Mouse (Mus musculus): ENCODE measurements at regions not wholly inside any gene's neighbourhood (a gene's known extent, or its start where the extent isn't known, plus 50 kb on each side); places are given as distances from the start of the nearest gene placed in this dataset.

DNA sequence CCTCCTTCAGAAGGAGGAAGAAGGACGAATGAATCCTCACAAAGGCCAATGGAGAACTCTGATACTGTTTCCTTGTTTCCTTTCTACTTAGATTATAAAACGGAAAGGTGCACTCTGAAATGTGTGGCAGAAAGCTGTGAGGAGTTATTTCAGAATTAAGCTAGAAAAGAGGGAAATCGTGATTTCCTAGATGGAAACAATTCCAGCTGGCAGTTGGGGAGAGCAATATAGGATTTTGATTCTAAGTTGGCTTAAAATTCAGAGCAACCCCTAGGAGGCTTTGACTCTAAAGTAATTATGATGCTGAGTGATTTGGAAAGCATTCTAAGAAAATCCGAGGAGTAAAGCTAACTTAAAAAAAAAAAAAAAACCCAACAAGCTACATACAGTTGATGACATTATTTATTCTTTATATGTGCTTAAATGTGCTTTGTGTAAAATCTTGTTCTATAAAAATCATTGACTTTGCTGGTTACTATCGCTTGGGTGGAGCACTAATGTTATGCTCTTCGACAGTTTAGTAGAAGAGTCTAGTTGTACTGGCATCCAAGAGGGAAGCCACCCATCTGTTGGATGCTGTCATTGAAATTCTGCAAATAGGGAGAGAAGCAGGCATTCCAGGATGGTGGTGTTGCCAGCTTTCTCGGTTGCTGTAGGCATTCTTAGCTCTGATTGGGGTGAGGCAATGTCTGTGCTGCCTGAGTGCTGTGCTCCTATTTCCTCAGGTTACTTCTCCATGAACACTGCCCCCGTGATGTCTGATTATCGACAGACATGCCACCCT is 432.3 kb downstream of the Slc4a3 start:
- DNase-seq = no peak
- intact Hi-C loops (cut with DNase I) = no loop called here

DNA sequence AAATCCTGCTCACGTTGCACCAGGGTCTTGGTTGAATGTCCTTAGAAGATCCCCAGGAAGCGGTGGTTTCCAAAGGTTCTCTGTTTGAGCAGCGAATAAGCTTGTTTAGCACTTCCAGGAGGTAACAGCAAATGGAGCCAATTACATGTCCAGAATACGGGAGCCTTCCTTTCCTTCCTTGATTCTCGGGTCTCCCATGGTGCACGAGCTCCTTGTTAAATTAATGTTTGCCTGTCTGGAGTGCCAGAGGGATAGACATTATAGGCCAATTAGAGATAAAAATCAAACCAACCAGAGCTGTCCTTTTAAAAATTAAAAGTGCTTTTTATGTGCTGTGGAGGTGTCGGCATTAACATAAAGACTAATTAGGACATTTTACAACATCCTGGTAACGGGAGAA is 437.0 kb downstream of the Slc4a3 start:
- no peak for DNase-seq
- intact Hi-C loops (cut with DNase I) = no loop called here

DNA sequence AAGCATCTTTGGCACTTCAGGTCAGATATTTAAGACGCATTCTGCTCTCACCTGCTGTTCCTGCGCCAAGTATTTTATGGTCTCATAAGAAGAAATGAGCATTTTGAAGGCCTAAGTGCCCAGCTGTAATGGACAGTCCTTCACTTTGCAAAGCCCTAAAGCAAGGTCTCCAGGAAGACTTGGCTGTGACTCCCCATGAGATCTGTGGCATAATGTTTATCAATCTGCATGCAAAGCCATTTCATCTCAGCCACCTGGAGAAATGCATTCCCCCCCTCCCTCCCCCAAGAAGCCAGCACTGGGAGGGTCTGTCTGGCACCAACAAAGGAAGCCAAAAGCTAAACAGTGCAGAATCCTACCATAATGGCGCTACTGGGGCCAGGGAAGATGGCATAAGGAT is 437.4 kb downstream of the Slc4a3 start:
- intact Hi-C loops (cut with DNase I) = no loop called here
- DNase-seq = no peak

DNA sequence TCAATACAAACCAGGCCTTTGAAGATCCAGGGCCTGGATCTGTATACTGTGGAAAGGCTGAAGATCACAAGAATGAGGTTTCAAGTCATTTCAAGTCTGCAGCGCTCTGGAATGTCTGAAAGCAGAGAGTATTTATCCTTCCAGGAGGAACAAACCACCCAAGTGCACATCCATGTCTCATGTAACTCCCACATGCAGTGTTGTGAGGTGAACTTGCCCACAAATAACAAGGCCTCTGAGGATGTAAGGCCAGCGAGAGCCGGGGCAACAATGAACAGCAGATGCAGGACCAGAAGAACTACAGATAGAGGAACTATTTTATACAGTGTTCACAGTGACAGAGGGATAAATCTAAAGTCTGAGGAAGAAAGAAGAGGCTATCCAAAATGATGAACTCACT is 442.4 kb downstream of the Slc4a3 start:
- intact Hi-C loops (cut with DNase I) = no loop called here
- DNase-seq = no peak

DNA sequence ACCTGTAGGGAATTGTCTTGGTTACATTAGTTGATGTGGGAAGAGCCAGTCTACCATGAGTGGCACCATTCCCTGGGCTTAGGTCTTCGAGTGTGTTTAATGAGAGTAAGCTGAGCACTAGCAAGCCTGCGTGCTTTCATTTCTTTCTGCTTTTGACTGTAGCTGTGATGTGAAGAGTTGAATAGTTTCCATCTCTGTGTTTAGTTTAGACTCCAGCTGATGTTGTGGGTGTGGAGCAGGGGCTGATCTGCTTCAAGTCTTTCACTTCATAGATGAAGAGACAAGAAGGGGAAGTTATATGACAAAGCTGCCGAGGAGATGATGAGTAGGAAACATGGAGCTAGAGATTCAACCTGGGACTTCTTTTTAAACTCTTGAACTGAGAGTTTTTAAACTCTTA is 446.0 kb downstream of the Slc4a3 start:
- intact Hi-C loops (cut with DNase I) = no loop called here
- DNase-seq = no peak

DNA sequence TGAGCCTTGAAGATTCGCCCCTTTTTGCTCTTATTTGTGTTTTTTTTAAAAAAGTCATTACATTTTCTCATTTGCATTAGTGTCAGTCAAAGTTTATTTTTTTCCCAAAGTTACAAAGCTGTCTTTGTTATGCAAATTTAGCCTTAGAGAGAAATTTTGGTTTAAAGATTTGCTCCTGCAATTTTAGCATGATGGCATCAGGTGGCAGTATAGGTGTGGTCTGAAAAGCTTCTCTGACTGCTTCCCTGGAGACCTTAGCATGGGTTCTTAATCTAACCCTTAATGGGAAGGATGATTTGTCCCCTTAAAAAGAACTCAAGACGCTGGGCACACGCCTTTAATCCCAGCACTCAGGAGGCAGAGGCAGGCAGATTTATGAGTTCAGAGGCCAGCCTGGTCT is 451.2 kb downstream of the Slc4a3 start:
- intact Hi-C loops (cut with DNase I) = loop anchor here (5.0 kb wide), 1 partner anchor 1520 kb away; the partner anchor contains the start of gene Epha4

DNA sequence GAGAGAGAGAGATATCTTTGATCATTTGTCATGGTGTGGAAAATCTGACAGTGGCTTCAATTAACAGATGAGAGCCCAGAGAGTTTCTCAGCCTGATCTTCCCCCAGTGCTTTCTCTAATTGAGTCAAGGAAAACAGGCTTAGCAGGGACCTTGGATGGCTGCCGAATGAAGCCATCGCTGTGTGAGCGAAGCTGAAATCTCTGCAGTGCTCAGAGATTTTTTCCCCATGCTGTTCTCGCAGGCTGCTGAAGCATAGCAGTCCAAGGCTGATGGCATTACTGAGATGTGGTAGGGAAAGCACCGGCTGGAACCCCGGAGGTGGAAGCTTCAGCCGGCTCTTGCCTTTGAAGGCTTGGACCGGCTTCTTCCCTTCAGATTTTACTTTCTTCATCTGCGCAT is 455.1 kb downstream of the Slc4a3 start:
- intact Hi-C loops (cut with DNase I) = no loop called here
- DNase-seq = no peak

More for the DNA sequence above, 451.2 kb downstream of the Slc4a3 start:
- no peak for DNase-seq

DNA sequence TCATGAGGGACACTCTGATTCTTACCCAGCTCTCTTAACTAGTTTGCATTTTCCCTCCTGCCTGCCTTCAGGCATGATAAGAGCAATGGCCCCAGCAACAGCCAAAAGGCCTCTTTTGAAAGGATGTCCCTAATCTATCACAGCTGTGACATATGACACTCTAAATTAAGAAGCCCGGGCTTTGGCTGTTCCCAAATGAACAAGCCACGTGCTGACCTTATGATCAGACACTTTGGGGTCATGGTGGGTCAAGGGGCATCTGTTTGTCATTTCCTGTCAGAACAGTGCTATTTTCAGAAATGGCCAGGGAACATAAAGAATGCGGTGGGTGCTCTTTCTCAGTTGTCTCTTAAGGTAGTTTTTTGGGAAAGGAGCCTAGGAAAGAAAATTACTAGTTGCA is 463.5 kb downstream of the Slc4a3 start:
- DNase-seq = peak; percentile 31 to 56
- intact Hi-C loops (cut with DNase I) = no loop called here

DNA sequence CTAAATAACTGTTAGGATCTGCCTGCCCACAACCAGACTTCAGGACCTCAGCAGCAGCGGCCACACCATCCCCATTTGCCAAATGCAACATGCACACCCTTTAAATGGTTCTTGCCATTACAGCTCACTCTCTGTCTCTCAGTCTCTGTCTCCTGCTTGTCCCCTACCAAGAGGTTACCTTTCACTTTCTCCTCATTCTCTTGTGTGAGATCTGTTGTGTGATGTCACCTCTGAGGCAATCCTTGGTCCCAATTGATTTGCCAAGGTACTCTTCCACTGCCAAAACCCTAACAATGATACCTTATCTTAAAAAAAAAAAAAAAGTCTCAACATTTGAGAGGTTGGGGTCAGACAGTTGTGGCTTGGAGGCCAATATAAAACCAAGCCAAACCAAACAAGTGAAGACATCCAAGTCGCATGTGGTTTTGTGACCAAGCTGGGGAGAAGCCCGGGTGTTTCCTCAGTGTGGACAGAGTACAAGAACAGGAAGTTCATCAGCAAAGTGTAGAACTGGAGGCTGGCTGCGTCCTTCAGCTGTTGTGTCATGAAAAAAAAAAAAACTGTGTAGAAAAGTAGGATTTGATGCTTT is 464.2 kb downstream of the Slc4a3 start:
- intact Hi-C loops (cut with DNase I) = no loop called here
- DNase-seq = peak; percentile 35 to 36

DNA sequence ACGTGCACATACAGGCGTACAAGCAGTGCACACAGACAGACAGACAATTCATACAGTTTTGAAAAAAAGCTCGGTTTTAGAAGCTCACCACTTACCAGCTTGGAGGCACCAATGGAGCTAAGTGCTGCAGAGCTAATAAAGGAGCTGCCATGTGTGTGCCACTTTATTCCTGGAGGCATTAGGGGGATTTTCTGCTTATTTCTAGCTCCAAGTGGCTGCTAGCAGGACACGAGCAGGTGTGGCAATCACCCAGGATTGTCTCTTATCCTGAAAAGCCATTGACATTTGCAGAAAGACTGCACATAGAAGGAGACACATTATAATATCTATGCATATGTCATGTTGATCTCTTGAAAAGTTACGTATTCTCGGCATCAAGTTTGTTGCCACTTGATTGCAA is 472.5 kb downstream of the Slc4a3 start:
- intact Hi-C loops (cut with DNase I) = no loop called here
- DNase-seq = no peak

DNA sequence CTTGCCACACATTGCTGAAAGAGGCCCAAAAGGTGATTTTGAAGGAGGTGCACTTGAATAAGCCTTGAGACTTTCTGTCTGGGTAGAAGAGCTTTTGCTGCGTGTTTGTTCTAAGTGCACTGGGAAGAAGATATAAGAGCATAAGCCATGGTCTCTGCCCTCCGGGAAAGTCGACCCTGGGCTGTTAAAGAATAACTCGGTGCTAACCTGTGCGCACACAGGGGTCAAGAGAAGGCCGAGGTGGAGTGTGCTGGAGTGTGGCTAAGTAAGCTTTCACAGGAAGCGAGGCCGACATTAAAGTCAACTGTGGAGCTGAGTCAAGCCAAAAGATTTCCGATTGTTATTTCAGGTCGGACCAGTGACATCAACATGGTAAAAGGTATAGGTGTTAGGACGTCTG is 473.0 kb downstream of the Slc4a3 start:
- intact Hi-C loops (cut with DNase I) = no loop called here
- no peak for DNase-seq

DNA sequence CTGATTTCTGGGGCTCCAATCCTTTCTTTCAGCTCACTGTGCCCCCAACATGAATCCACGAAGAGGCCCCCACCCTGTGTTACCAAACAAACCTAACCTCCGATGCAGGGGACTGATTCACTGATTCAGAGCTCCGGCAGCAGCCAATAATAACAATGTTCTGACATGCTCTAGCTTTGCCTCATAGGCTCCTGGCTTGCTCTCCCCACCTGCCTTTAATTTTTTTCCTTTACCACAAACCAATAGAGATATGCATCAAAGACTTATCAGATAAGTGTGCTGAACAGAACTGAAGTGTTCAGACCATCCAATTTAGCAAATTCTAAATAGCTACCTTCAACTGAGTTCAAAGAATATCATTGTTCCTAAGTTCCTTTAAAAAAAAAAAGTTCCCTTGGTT is 478.6 kb downstream of the Slc4a3 start:
- DNase-seq = no peak
- intact Hi-C loops (cut with DNase I) = no loop called here

DNA sequence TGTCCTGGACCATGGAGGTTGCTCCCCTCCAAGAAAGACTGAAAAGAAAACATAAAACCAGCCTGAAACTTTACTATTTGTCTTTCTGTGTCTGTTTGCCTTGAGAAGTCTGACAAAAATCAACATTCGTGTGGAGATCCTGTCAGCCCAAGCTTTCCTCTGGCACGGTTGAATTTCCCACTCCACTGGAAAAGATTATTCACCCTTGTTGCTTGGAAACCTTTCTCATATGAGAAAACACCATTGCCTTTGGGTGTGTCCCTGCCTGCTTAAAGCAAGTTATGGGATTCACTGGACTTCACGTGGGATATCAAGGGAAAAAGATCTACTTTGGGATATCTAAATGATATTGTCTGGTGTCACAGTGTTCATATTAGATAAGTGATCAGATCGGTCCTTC is 479.3 kb downstream of the Slc4a3 start:
- intact Hi-C loops (cut with DNase I) = no loop called here
- DNase-seq = no peak

DNA sequence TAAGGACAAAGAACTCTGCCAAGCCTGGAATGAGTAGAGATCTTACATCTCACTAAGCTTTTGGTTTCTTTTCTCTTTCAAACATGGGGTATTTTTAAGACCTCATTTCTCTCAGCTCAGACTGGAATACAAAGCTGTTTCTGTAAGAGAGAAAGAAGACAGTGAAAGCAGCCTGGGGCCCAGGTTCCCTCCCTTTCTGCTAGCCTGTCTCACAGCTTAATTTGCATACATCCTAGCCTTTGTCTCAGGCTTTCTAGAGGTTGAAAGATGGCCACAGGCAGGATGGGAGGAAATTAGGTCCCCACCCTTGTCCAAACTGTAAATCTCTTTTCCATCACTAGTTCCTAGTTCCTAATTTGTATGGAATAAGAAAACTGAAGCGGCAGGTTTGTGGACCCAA is 483.0 kb downstream of the Slc4a3 start:
- no peak for DNase-seq
- intact Hi-C loops (cut with DNase I) = no loop called here

DNA sequence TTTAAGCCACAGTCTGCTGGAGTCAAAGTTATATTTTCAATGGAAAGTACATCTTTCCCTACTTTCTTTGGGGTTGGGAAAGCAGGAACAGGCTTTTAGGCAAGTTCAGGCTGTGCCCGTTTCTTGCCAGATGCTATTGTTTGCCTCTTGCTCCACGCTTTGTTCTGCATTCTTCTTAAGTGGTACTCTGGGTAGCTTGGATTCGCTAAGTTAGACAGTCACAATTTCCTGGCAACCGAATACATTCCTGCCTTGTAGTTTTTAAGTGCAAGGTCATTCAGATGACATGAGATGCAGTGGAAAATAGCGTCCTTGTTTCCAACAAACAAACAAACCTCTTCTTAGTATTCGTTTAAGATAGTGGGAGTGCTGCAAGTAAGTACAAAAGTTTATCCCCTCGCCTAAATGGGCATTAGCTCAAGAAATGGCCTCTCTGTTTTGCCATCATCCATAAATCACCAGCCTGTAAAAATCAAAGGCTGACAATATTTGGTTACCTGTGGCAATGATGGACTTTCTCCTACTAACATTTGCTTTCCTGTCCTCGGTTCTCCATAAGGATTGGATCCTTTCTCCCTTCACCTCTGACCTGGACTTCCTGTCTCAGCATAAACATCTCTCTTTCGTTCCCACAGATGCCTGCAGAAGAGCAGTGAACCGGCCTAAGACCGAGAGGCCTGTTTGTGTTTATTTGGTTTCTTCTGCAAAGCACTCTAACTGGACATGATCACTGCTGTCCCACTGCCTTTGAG is 485.3 kb downstream of the Slc4a3 start:
- DNase-seq = no peak
- intact Hi-C loops (cut with DNase I) = loop anchor here (10.0 kb wide), 1 partner anchor 1013 kb away; no protein-coding TSS in a partner anchor

DNA sequence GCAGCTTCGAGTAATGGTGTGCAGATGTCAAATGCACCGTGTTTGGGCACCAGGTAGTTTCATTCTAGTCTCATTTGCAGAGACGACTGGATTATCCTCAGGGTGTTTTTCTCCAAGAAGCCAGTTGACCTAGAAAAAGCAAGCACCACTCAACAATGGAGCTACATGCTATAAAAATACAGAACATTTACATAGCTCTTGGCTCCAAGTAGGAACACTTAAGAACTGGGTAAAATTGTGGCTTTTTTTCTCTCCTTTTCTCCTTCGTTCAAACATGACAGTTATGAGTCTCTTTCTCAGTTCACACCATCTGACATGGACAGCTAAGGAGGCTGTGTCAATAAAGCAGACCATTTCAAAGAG is 485.8 kb downstream of the Slc4a3 start:
- DNase-seq = no peak
- intact Hi-C loops (cut with DNase I) = loop anchor here (10.0 kb wide), 1 partner anchor 1013 kb away; no protein-coding TSS in a partner anchor

DNA sequence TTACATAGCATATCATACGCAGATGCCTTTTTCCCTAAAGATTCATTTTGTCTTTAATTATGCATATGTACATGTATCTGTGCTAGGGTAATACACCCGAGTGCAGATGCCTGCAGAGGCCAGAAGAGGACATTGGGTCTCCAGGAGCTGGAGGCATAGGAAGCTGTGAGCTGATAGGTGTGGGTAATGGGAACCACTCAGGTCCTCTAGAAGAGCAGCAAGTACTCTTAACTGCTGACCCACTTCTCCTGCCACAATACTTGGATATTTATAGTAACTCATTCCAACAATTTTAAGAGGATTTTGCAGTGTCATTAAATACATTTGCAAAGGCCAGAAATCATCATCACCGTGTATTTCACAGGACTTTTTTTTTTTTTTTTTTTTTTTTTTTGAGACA is 486.6 kb downstream of the Slc4a3 start:
- DNase-seq = no peak
- intact Hi-C loops (cut with DNase I) = loop anchor here (10.0 kb wide), 1 partner anchor 1012 kb away; no protein-coding TSS in a partner anchor

DNA sequence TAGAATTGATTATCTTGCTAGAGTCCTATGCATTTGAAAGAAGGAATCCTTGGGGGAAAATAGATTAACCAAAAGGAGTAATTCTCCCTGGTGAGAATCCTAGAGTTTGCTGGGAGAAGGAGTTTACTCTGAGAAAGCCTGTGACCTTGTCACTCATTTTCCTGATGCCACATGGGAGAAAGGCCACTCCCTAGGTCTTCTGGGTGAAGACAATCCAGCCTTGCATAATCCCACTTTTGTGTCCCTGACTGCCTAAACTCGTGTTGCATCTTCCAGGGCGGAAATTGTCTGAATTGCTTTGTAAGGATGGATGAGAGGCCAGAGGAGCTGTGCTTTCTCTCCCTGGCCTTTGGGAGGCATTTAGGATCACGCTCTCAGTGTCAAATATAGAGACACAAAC is 490.2 kb downstream of the Slc4a3 start:
- no peak for DNase-seq
- intact Hi-C loops (cut with DNase I) = loop anchor here (10.0 kb wide), 1 partner anchor 1008 kb away; no protein-coding TSS in a partner anchor

DNA sequence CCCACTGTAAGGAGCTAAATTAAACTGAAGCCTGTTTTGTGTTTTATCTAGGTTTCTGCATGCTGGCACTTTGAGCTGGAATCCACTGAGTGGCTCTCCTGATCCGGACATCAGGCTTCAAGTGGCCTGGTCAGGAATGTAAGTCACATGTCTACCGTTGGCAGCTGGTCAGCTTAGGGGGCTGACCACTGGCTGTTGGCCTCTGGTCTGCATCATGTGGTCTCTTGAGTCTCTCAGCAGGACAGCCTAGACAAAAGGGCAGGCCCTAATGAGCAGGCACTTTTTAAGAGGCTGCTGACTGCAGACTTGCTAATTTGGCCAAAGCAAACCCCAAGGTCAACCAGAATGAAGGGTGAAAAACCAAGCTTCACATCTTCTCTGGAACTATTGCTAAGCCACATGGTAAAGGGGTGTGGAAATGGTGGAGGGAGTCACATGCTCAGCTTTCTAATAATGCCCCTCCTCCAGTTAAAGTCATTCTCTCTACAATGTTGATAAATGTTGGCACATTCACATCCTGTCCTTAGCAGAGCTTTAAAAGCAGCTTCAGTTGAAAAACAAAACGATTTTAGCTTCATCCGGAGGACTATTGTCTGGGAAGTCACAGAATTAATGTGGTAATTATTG is 493.1 kb downstream of the Slc4a3 start:
- peak; percentile 73 to 84 for DNase-seq
- intact Hi-C loops (cut with DNase I) = loop anchor here (10.0 kb wide), 1 partner anchor 1006 kb away; no protein-coding TSS in a partner anchor

DNA sequence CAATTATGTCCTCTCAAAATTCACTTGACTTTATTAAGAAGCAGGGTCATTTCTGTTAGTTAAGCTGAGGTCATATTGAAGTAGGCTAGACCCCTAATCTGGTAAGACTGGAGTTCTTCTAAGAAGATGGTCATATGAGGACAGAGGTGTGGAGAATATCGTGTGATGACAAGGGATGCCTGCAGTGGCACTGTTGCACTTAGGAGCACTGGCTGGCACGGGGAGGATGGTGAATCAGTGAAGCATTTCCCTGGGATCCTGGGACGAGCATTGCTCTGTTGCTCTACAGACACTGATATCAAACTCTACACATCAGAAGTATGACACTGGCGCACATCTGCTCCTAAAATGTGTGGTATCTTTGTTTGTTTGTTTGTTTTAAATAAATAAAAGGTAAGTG is 493.6 kb downstream of the Slc4a3 start:
- intact Hi-C loops (cut with DNase I) = loop anchor here (5.0 to 10.0 kb wide), 2 partner anchors 112 to 1005 kb away; no protein-coding TSS in a partner anchor

DNA sequence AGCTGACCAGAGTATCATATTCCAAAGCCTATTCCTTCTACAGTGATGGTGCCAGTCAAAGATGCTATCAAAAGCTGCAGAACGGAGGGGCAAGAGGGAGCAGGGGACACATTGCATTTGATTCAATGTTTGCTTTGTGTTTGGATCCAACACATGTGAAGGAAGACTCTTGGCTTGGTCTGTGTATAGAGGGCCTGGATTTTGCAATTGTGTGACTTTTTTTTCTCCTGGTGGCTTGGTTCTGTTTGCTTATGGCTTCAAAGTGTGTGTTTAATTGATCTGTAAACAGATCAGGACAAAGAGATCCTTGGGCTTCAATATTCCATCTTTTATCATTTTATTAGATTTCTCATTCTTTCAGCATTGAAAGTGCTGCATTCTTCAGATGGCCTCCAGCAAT is 504.2 kb downstream of the Slc4a3 start:
- intact Hi-C loops (cut with DNase I) = no loop called here
- no peak for DNase-seq

More for the DNA sequence above, 493.6 kb downstream of the Slc4a3 start:
- DNase-seq = no peak

Measured in heart, postnatal 14 days (tissue).